Mouse (Mus musculus) adrenal gland, postnatal 4 days (tissue): ENCODE measurements around the gene Gm12169. TPM values are rescaled to one million over a fixed set of nuclear protein-coding genes. Genes with fewer than 3 reads are reported as not detected.

ENCODE experiments used
- total RNA-seq, 2 experiments: library from RNA; stranded (reverse); gene quantifications; 2 replicates each; pipeline ENCODE4 v1.2.3; 2021

Gene Gm12169
- total RNA-seq, 2 experiments from 2014 or later: not detected

Other genes starting within 250 kb of the Gm12169 start
- 10 to 100 TPM; 55.8 to 56.7 TPM for gene Cyfip2, start 211.4 kb upstream of the Gm12169 start, total RNA-seq
- under 1 TPM; 0.36 to 0.37 TPM for gene Itk, start 134.7 kb upstream of the Gm12169 start, total RNA-seq
- gene Fam71b, start 127.7 kb upstream of the Gm12169 start, total RNA-seq: not detected
- gene Med7, start 87.3 kb upstream of the Gm12169 start, total RNA-seq: 10 to 100 TPM; 39.3 to 39.7 TPM
- 1 to 10 TPM in 1 of 2 experiments, under 1 TPM in 1; 0.98 to 1.0 TPM for gene Havcr2, start 69.3 kb upstream of the Gm12169 start, total RNA-seq
- not detected for gene BC053393, start 47.3 kb downstream of the Gm12169 start, total RNA-seq
- not detected for gene Dppa1, start 105.0 kb downstream of the Gm12169 start, total RNA-seq
- gene Timd2, start 182.8 kb downstream of the Gm12169 start, total RNA-seq: 1 to 10 TPM in 1 of 2 experiments, under 1 TPM in 1; 0.20 to 7.7 TPM
- not detected for gene Havcr1, start 210.9 kb downstream of the Gm12169 start, total RNA-seq